20 mouse cellular contexts compared by ENCODE assay signal in genomic region chr4:148165551-148165950, GRCm38 (mm10). TPM values are rescaled to one million over a fixed set of nuclear protein-coding genes. Genes with fewer than 3 reads are reported as not detected.
DNase-seq lines count a peak whose midpoint lies in the region; ATAC-seq and TF ChIP-seq lines count a peak whose summit lies in the region.
"Had no signal": no experiment of that assay in that cellular context is flagged by ENCODE, and none has a peak within 500 bp of the region (broad histone marks: within the 10 kb centered on the region; RNA-seq: fewer than 3 reads in every experiment).

No protein-coding gene starts in this region.

- H3K27ac ChIP-seq in layer of hippocampus, adult 2 months, result peak overlapping the region; percentile 90
- no peak overlapping the region for H3K27ac ChIP-seq in testis, adult 2 months (ENCODE audit: control insufficient read depth, insufficient read depth, low read depth, low read length)
- no peak overlapping the region for H3K27ac ChIP-seq in neural tube, embryonic 13.5 days (replicated peaks)
- H3K27ac ChIP-seq: kidney, postnatal 0 days; liver, embryonic 12.5 days; stomach, embryonic 15.5 days had no signal

- H3K4me3 ChIP-seq in layer of hippocampus, adult 2 months, result peak overlapping the region; percentile 37
- H3K4me3 ChIP-seq in testis, adult 2 months (ENCODE audit: control insufficient read depth, low read depth, low read length), result peak overlapping the region; percentile 39
- H3K4me3 ChIP-seq in neural tube, embryonic 13.5 days, result no peak overlapping the region
- H3K4me3 ChIP-seq: liver, embryonic 12.5 days; stomach, embryonic 15.5 days had no signal

- no peak for TF ChIP-seq POLR2A in testis, adult 2 months (IDR thresholded peaks at IDR 0.05; ENCODE audit: control insufficient read depth, low read depth, low read length)

- H3K9ac ChIP-seq in neural tube, embryonic 13.5 days, result 0 out of 2 replicates have a peak overlapping the region, but pooled peaks have one; percentile 2
- H3K9ac ChIP-seq: liver, embryonic 12.5 days; stomach, embryonic 15.5 days had no signal

- WGBS in neural tube, embryonic 13.5 days, result 7% methylated on average over 17 of the region's 17 CpGs

- peak; percentile 46 for DNase-seq in cerebellum, adult 11-12 months
- no peak for DNase-seq in layer of hippocampus, adult 2 months (ENCODE audit: low spot score in 2 of 2)
- no peak for DNase-seq in layer of hippocampus, postnatal 14 days (ENCODE audit: low spot score in 2 of 2)
- no peak for DNase-seq in testis, postnatal 10 days (ENCODE audit: low spot score)
- DNase-seq in frontal cortex, postnatal 14 days (ENCODE audit: low spot score in 2 of 2), result no peak
- DNase-seq: adrenal gland, postnatal 36 days; heart, postnatal 10 days; kidney, adult 18-20 months; left cerebral cortex, postnatal 4 days; lung, adult 2 months had no signal

- H3K9me3 ChIP-seq in neural tube, embryonic 13.5 days, result no peaks in the 10 kb centered on the region
- H3K9me3 ChIP-seq: liver, embryonic 12.5 days; stomach, embryonic 15.5 days had no signal

- no peak for ATAC-seq in cerebellum, adult (ENCODE audit: insufficient number of reproducible peaks, low FRiP score, low TSS enrichment)
- no peak for ATAC-seq in neural tube, embryonic 13.5 days (ENCODE audit: low read depth)
- ATAC-seq: CD4-positive, CD25-positive, alpha-beta regulatory T cell, adult 4 months; liver, embryonic 12.5 days had no signal

- H3K36me3 ChIP-seq in testis, adult 2 months (ENCODE audit: control insufficient read depth, insufficient read depth, low read length), result no peaks in the 10 kb centered on the region
- H3K36me3 ChIP-seq in neural tube, embryonic 13.5 days, result no peaks in the 10 kb centered on the region
- H3K36me3 ChIP-seq: liver, embryonic 12.5 days; stomach, embryonic 15.5 days had no signal

- H3K4me1 ChIP-seq in testis, adult 2 months (ENCODE audit: control insufficient read depth, insufficient read depth, low read length), result peaks cover 13% of the 10 kb centered on the region
- H3K4me1 ChIP-seq in neural tube, embryonic 13.5 days (replicated peaks), result peaks cover 40% of the 10 kb centered on the region

- H3K27me3 ChIP-seq in testis, adult 2 months (ENCODE audit: control insufficient read depth, insufficient read depth, low read length), result no peaks in the 10 kb centered on the region
- peaks cover 74% of the 10 kb centered on the region for H3K27me3 ChIP-seq in neural tube, embryonic 13.5 days

- no peak for TF ChIP-seq CTCF in layer of hippocampus, adult 2 months (conservative IDR thresholded peaks at IDR 0.05)
- TF ChIP-seq CTCF in testis, adult 2 months (IDR thresholded peaks at IDR 0.05; ENCODE audit: control insufficient read depth, insufficient read depth, insufficient replicate concordance, low read depth, low read length), result no peak

- H3K4me2 ChIP-seq in neural tube, embryonic 13.5 days, result 0 out of 2 replicates have a peak overlapping the region, but pooled peaks have one; percentile 43
- H3K4me2 ChIP-seq: heart, embryonic 11.5 days; liver, embryonic 12.5 days; stomach, embryonic 15.5 days had no signal

RNA-seq across cellular contexts. Expression of gene Fbxo2, which starts 5.1 kb away (rescaled TPM):
- total RNA-seq in layer of hippocampus, adult 2 months (2021), result 100 to 1,000 TPM in 1 of 2 experiments, 10 to 100 TPM in 1; 99.8 to 106 TPM
- 10 to 100 TPM; 65.2 to 72.1 TPM for total RNA-seq in layer of hippocampus, postnatal 14 days (2021)
- 41.2 and 42.8 TPM in 2 replicates for polyA plus RNA-seq in testis, adult 2 months (2012; rRNA removed)
- 6.1 and 6.9 TPM in 2 replicates for polyA plus RNA-seq in neural tube, embryonic 13.5 days (2015; fragmentation: Nextera tagmentation; extraction: Ambion mirVana)
- total RNA-seq: granulocyte monocyte progenitor cell, adult 5-6 weeks; heart, postnatal 10 days had no signal
- polyA plus RNA-seq: CD4-positive, CD25-positive, alpha-beta regulatory T cell, adult 4 months had no signal

RNA-seq across cellular contexts. Expression of gene Fbxo44, which starts 5.3 kb away (rescaled TPM):
- 100 to 1,000 TPM; 136 to 141 TPM for total RNA-seq in layer of hippocampus, adult 2 months (2021)
- total RNA-seq in layer of hippocampus, postnatal 14 days (2021), result 100 to 1,000 TPM in 1 of 2 experiments, 10 to 100 TPM in 1; 98.6 to 111 TPM
- 191 and 200 TPM in 2 replicates for polyA plus RNA-seq in testis, adult 2 months (2012; rRNA removed)
- 81.4 and 87.6 TPM in 2 replicates for polyA plus RNA-seq in neural tube, embryonic 13.5 days (2015; fragmentation: Nextera tagmentation; extraction: Ambion mirVana)

RNA-seq across cellular contexts. Expression of gene Fbxo6, which starts 13.6 kb away (rescaled TPM):
- total RNA-seq in layer of hippocampus, adult 2 months (2021), result 10 to 100 TPM; 25.4 to 29.8 TPM
- 10 to 100 TPM; 24.6 to 27.4 TPM for total RNA-seq in layer of hippocampus, postnatal 14 days (2021)
- polyA plus RNA-seq in testis, adult 2 months (2012; rRNA removed), result 41.3 and 41.9 TPM in 2 replicates
- 16.4 and 16.6 TPM in 2 replicates for polyA plus RNA-seq in neural tube, embryonic 13.5 days (2015; fragmentation: Nextera tagmentation; extraction: Ambion mirVana)

RNA-seq across cellular contexts. Expression of gene Draxin, which starts 35.1 kb away (rescaled TPM):
- 1 to 10 TPM in 1 of 2 experiments, under 1 TPM in 1; 0.83 to 1.0 TPM for total RNA-seq in layer of hippocampus, adult 2 months (2021)
- 1 to 10 TPM; 4.8 to 5.6 TPM for total RNA-seq in layer of hippocampus, postnatal 14 days (2021)
- 0.24 and 0.32 TPM in 2 replicates for polyA plus RNA-seq in testis, adult 2 months (2012; rRNA removed)
- polyA plus RNA-seq in neural tube, embryonic 13.5 days (2015; fragmentation: Nextera tagmentation; extraction: Ambion mirVana), result 14.0 and 14.3 TPM in 2 replicates
- total RNA-seq: heart, postnatal 10 days had no signal
- polyA plus RNA-seq: CD4-positive, CD25-positive, alpha-beta regulatory T cell, adult 4 months; thymus, postnatal 0 days had no signal

RNA-seq across cellular contexts. Expression of gene Mad2l2, which starts 35.4 kb away (rescaled TPM):
- 10 to 100 TPM; 13.8 to 14.5 TPM for total RNA-seq in layer of hippocampus, adult 2 months (2021)
- 10 to 100 TPM; 19.8 to 22.1 TPM for total RNA-seq in layer of hippocampus, postnatal 14 days (2021)
- polyA plus RNA-seq in testis, adult 2 months (2012; rRNA removed), result 332 and 347 TPM in 2 replicates
- 98.7 and 116 TPM in 2 replicates for polyA plus RNA-seq in neural tube, embryonic 13.5 days (2015; fragmentation: Nextera tagmentation; extraction: Ambion mirVana)
